Mouse (Mus musculus) testis, adult 2 months (tissue): ENCODE results near the gene Ndufv2. TPM values are rescaled to one million over a fixed set of nuclear protein-coding genes. Genes with fewer than 3 reads are reported as not detected.

Experiments used
- H3K27ac ChIP-seq: fragments of 200-500 bp; 2 replicates; pipeline ENCODE4 v1.5.1; 2012; ENCODE audit warnings: low read depth, low read length; ENCODE audit not compliant: control insufficient read depth, insufficient read depth
- H3K27me3 ChIP-seq: fragments of 200-500 bp; 2 replicates; pipeline ENCODE4 v1.6.1; 2012; ENCODE audit warnings: mild to moderate bottlenecking, low read length, moderate library complexity; ENCODE audit not compliant: control insufficient read depth, insufficient read depth
- H3K36me3 ChIP-seq: fragments of 200-500 bp; 2 replicates; pipeline ENCODE4 v1.6.1; 2012; ENCODE audit warnings: mild to moderate bottlenecking, low read length; ENCODE audit not compliant: control insufficient read depth, insufficient read depth
- H3K4me1 ChIP-seq: fragments of 200-500 bp; 2 replicates; pipeline ENCODE4 v1.6.1; 2012; ENCODE audit warnings: low read length; ENCODE audit not compliant: control insufficient read depth, insufficient read depth
- H3K4me3 ChIP-seq: fragments of 200-500 bp; 2 replicates; pipeline ENCODE4 v1.5.1; 2012; ENCODE audit warnings: low read depth, mild to moderate bottlenecking, low read length, moderate library complexity, mixed read lengths; ENCODE audit not compliant: control insufficient read depth
- CTCF ChIP-seq: fragments of 200-500 bp; IDR thresholded peaks from 2 replicates; pipeline ENCODE4 v1.5.1; 2012; ENCODE audit warnings: low read depth, mild to moderate bottlenecking, inconsistent platforms, low read length, moderate library complexity; ENCODE audit not compliant: control insufficient read depth, insufficient read depth, insufficient replicate concordance
- POLR2A ChIP-seq: fragments of 200-500 bp; IDR thresholded peaks from 2 replicates; pipeline ENCODE4 v1.6.1; 2012; ENCODE audit warnings: low read depth, mild to moderate bottlenecking, inconsistent platforms, low read length, moderate library complexity; ENCODE audit not compliant: control insufficient read depth
- polyA plus RNA-seq: library from polyadenylated mRNA; depleted of rRNA; stranded (reverse); fragments of >200 nt; gene quantifications from 2 replicates; pipeline ENCODE4 v1.2.3, GENCODE M21; 2012

Ndufv2 gene
- polyA plus RNA-seq, 1 experiment = 152 TPM

DNA sequence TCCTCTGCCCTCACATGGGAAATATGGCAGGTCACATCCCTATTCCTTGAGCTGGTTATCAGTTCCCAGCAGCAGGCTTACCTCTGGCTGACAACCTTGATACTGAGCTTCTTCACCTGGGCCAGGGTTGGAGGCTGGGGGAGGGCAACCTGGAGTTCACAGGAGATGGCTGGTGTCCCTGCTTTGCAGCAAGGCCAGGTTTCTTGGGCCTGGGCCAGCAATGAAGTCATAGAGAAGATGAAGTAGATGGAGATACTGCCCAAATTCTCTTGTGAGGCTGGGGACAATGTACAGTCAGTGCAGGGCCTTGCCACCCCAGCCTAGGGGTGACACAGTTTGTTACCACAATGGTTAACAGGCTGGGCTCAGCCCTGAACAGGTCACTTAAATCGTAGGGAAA, 19.3 kb upstream of the Ndufv2 start:
- no peaks in the 10 kb centered on the region for H3K36me3 ChIP-seq
- TF ChIP-seq CTCF = no peak
- no peak for TF ChIP-seq POLR2A
- no peaks in the 10 kb centered on the region for H3K27me3 ChIP-seq
- H3K4me1 ChIP-seq = peaks cover 4% of the 10 kb centered on the region
- no peak overlapping the region for H3K27ac ChIP-seq
- no peak overlapping the region for H3K4me3 ChIP-seq

DNA sequence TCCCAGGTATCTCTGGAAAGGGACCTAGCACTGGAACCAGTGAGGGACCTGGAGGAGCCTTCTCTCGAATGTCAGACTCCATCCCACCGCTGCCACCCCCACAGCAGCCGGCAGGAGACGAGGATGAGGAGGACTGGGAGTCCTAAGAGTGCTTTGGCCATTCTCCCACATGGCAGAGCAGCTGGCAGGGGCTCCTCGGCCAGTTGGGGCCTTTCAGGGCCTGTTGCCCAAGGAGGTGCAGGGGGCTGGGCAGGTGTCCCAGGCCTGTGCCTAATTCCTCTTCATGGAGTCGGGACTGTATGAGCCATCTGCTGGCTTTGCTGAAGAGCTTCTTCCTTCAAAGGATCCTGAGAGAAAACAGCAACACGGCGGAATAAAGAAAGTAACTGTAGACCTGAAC, 17.6 kb upstream of the Ndufv2 start:
- H3K4me1 ChIP-seq = peaks cover 1% of the 10 kb centered on the region; the same call in 1 of the 2 replicates
- H3K4me3 ChIP-seq = no peak overlapping the region
- no peak overlapping the region for H3K27ac ChIP-seq
- no peaks in the 10 kb centered on the region for H3K27me3 ChIP-seq
- no peaks in the 10 kb centered on the region for H3K36me3 ChIP-seq
- no peak for TF ChIP-seq CTCF

DNA sequence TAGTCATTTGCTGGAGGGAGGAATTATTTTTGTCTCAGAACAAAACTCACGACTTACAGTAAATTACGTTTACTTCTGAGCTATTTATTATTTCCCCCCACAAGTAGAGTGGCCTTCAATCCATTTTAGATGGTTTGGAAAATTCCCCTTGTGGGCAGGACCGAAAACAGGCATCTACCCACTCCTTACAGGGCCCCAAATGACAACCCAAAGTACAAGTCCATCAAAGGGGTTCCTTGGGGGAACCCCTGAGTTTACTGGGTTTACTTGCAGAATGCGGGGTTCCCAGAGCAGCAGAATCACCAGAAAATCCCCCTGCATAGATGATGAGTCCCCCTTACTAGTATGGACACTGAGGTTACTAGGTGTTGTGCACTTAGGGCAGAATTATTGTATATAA, 10.8 kb upstream of the Ndufv2 start:
- no peak overlapping the region for H3K4me3 ChIP-seq
- no peak for TF ChIP-seq POLR2A
- no peak for TF ChIP-seq CTCF
- no peak overlapping the region for H3K27ac ChIP-seq
- H3K4me1 ChIP-seq = peaks cover 9% of the 10 kb centered on the region
- H3K36me3 ChIP-seq = no peaks in the 10 kb centered on the region
- H3K27me3 ChIP-seq = no peaks in the 10 kb centered on the region

DNA sequence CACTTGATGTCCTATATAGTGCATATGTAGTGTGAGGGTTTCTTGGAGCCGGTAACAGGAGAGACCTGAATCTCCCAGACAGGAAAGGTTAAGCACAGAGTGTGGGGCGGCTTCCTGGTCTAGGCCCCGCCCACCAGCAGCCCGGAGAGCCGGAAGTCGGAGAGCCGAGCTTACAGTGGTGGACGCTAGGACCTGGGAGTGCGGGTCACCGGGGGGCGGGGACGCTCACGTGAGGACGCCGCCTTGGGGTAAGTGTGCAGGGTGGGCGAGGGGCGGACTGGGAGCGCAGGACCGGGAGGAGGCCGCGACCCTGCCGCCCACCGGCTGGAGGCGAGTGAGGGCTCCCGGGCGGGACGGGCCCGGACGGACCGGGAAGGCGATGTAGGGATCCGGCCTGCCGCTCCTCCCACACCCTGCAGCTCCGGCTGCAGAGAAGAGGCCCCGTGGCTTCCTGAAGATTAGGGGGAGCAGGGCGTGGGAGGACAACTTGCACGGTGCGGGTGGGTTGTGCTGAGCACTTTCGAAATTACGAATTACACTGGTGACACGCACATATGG, 10.1 kb upstream of the Ndufv2 start, which contains the start of gene Washc1:
Washc1 (plus strand) TSS at position 144 of the 558 bp plus-strand sequence.
- H3K27ac ChIP-seq = peak within 1 kb of the TSS; percentile 81
- no peaks in the 10 kb centered on the region for H3K36me3 ChIP-seq
- H3K4me1 ChIP-seq = peaks cover 9% of the 10 kb centered on the region
- no peaks in the 10 kb centered on the region for H3K27me3 ChIP-seq
- TF ChIP-seq CTCF = no peak
- H3K4me3 ChIP-seq = peak within 1 kb of the TSS; percentile 99

DNA sequence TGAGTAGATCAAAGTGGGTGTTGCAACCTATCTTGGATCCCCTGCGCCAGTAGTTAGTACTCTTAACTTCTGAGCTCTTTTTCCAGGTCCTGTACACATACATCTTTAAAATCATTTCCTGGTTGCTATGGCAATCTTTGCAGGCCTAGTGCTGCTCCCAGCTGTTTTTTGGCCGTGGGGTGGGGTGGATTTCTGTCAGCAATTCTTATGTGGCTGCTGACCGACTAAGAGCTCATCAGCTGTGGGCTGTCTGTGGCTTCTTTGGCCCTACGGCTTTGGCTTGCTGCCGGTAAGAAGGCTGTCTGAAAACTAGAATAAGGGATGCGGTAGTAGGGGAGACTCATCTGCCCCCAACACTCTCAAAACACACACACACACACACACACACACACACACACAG, 9.4 kb upstream of the Ndufv2 start:
- H3K36me3 ChIP-seq = no peaks in the 10 kb centered on the region
- peaks cover 9% of the 10 kb centered on the region for H3K4me1 ChIP-seq
- H3K4me3 ChIP-seq = peak overlapping the region; percentile 23; the same call in 1 of the 2 replicates
- no peaks in the 10 kb centered on the region for H3K27me3 ChIP-seq
- no peak overlapping the region for H3K27ac ChIP-seq
- TF ChIP-seq CTCF (no peak), POLR2A (no peak)

DNA sequence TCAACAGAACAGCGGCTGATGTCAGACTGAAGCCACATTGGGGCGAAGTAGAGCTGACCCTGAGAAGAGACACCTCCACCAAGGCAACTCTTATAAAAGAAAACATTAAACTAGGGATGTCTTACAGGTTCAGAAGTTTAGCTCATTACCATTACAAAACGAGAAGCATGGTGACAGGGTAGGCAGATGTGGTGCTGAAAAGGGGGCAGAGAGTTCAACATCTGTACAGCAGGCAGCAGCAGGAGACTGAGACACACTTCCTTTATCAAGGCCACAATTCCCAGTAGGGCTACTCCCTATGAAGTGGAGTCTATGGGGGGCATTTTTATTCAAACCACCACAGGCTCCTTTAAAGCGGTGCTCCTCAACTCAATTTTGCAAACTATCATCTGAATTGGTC, 6.8 kb upstream of the Ndufv2 start:
- Histone ChIP-seq H3K36me3 (no peaks in the 10 kb centered on the region), H3K4me3 (no peak overlapping the region), H3K27ac (no peak overlapping the region), H3K4me1 (peaks cover 9% of the 10 kb centered on the region), H3K27me3 (no peaks in the 10 kb centered on the region)
- no peak for TF ChIP-seq POLR2A
- TF ChIP-seq CTCF = no peak

DNA sequence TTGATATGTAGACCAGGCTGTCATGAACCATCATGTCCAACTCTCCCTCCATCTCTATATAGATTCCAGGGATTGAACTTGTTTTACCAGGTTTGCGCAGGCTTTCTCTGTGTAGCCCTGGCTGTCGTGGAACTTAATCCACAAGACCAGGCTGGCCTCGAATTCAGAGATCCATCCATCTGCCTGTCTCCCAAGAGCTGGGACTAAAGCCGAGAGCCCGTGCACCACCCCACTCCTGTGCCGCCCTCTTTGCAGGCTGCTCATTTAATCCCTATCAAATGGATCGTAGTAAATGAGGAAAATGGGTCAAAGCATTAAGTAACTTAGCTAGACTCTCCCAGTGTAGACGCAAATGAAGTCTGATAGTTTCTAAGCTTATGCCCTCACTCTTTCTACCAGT, 6.1 kb upstream of the Ndufv2 start:
- no peak overlapping the region for H3K4me3 ChIP-seq
- peaks cover 9% of the 10 kb centered on the region for H3K4me1 ChIP-seq
- H3K27ac ChIP-seq = no peak overlapping the region
- TF ChIP-seq POLR2A (no peak), CTCF (no peak)
- no peaks in the 10 kb centered on the region for H3K36me3 ChIP-seq
- H3K27me3 ChIP-seq = no peaks in the 10 kb centered on the region
